Mouse (Mus musculus) monocyte, adult 5-6 weeks (primary cell): ENCODE measurements at regions not wholly inside any gene's neighbourhood (a gene's known extent, or its start where the extent isn't known, plus 50 kb on each side); places are given as distances from the start of the nearest gene placed in this dataset.

Experiments
- ATAC-seq: fragments of 153-309, 156-312 bp; replicated peaks from 2 replicates; pipeline ENCODE4 v1.8.0; 2017; ENCODE audit warnings: mild to moderate bottlenecking; ENCODE audit not compliant: low TSS enrichment, insufficient number of reproducible peaks, severe bottlenecking, poor library complexity, low FRiP score

DNA sequence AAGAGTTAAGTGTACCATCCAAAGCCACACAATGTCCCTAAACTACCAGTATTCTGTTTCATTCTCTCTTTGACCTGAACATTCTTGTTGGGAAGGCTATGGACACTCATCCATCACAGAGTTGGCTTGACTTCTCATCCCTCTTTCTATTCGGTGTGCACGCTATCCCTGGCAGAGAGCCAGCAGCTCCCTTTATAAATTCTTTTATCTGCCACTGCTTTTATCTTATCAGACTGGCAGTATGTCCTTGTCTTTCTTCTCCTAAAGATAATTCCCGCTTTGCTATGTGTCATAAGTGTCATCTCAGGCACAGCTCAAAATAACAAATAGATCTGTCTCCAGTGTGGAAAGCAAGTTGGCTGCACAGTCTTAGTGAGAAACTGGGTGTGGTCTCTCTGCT, 106.6 kb upstream of the Lipc start:
- ATAC-seq = no peak

DNA sequence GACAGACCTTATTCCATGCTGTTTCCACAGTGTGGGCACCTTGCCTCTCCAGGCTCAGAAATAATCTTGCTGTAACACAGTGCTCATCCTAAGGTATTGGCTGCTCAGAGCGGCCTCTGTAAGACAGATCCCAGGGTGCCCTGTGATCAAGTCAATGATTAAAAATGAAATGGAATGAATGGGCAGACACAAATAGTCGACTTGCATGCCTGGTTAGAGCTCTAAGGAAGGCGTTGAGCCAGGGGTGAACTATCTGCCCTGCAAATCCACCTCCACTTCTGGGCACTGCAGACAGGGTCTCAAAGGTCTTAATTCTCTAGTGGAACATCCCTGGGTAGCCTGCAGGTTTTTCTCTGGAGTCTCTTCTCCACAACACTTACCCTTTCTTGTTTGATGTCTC, 104.8 kb upstream of the Lipc start:
- no peak for ATAC-seq

DNA sequence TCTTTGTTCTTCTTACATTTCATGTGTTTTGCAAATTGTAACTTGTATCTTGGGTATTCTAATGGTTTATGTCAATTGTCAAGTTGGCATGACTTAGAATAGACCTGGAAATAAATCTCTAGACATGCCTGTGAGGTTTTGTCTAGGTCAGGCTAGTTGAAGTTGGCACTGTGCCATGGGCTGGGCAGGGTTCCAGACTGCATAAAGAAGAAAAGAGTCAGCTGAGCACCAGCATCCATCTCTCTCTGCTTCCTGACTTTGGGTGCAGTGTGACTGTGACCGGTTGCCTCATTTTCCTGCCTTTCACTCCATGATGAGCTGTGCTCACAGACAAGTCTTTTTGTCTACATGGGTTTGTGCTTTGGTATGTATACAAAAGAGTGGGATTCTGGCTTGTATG, 91.9 kb upstream of the Lipc start:
- ATAC-seq = no peak

DNA sequence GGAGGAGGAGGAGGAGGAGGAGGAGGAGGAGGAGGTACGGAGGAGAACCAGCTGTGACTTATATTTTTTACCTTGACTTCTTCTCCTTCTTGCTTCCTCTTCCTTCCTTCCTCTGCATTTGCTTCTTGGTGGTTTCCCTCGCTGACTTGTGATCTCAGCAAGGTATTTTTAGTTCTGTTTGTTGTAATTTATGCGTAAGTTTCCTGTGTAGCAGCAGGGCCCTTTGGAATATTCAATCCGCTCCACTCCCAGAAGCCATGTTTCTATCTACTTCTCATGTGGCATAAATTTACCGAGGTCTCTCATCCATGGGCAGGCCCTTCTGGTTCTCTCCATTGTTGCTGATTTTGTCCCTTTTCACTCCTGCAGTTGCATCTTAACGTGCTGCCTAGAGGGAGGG, 83.3 kb upstream of the Lipc start:
- no peak for ATAC-seq

DNA sequence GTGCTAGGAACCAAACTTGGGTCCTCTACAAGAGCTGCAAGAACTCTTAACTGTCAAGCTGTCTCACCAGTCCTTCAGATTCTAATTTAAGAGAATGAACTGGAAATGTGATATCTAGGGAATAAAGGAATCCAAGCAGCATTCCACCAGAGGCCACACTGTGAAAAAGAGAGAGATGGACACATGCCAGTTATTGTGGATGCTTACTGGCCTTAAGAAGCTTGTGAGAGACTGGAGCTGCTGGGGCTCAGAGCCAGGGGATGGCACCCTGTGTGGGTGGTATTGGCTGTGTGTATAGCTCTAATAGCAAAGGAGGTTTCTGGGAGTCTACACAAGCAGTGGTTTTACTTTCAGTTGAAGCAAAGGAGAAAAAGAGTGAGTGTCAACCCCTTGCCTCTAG, 80.1 kb upstream of the Lipc start:
- ATAC-seq = no peak

DNA sequence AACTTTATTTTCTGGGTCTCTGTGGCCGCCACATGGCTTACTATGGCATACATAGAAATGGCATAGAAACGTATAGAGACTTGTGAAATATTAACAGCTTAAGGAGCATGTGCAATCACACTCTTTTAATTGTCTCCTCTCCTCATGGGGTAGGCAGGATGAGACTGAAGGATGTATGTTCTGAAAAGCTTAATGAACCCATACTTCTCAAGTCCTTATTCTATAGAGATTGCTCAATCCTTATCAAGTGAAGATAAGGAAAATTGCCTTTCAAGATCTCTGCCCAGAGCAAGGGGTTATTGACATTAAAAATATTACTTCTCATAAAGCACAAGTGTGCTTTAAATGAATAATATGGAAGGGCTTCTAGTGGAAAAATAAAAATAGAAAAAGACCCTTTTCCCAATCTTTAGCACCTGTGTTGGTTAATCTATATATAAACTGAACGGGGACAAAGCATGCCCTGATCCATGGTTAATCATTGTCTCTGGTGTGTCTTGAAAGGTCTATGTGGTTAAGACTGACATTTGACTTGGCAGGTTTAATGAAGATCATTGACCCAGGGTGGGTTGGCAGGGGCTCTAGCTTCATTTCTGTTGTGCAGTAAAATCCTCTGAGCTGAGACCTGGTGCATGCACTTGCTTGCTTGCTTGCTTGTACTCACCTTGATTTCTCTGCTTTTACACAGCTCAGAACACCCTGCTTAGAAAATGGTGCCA, 78.3 kb upstream of the Lipc start:
- no peak for ATAC-seq

DNA sequence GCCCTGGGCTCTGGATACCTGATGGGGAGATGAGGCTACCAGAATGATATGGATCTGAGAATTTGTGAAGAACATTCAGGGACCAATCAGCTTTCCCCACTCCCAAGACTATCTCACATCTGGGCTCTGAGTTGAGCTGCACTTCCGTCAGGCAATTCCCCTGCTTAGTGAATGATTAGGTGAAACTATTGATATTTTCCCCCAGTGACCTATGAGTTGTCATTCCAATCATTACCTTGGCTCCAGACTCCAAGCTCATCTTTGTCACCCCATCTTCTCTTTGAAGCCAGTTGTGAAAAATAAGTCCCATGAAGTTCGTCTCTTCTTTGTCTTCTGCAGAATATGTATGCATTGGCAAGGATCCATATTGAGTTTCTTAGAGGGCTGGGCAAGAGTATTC, 76.1 kb upstream of the Lipc start:
- ATAC-seq = no peak

DNA sequence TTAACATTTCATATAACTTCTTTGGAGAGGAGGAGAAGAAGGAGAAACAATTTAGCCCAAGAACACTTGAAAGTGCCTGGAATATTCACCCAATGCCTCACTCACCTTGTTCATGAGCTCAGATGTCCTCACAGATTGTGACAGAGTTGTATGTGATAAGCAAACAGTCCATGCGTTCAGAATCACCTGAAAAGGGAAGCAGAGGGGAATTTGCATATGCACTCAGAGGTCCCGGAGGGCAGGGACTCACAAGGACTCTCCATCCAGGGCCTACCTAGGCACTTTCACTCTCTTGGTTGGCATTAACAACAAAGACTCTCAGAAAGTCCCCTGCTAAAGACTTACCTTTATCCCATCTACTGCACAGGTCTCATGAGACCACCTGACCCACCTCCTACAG, 75.6 kb upstream of the Lipc start:
- ATAC-seq = no peak

DNA sequence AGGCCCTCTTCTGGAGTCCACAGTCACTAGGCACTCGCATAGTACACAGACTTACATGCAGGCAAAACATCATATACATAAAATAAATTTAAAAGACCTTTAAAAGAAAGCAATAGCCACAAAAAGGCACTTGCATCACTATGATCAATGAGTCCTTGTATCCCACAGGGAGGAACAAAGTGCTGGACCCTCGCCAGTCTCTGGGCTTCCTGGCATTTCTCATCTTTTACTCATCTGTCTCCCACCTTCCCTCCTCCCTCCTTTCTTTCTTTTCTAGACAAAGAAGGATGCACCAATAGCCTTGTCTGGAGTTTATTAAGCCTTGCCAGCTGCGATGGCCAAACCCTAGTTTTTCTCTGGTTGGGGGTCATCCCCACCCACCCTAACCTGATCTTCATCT, 73.2 kb upstream of the Lipc start:
- no peak for ATAC-seq

DNA sequence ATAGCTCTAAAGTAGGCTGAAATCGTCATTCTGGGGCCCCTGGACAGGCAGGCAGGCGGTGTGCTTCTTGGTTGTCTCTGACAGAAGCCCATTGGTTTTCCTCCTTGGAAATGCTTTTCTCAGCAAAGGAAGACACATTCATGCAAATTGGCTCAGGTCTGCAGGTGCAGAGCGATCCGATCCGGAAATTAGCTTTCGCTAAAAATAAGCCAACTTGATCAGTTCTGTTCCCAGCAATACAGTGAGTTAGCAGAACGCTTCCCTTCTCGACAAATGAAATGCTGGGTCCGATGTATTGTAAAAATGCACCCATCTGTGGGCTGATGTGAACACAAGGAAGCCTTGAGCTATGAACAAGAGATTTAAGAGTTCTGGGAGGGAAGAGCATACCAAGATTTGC, 66.2 kb upstream of the Lipc start:
- no peak for ATAC-seq

DNA sequence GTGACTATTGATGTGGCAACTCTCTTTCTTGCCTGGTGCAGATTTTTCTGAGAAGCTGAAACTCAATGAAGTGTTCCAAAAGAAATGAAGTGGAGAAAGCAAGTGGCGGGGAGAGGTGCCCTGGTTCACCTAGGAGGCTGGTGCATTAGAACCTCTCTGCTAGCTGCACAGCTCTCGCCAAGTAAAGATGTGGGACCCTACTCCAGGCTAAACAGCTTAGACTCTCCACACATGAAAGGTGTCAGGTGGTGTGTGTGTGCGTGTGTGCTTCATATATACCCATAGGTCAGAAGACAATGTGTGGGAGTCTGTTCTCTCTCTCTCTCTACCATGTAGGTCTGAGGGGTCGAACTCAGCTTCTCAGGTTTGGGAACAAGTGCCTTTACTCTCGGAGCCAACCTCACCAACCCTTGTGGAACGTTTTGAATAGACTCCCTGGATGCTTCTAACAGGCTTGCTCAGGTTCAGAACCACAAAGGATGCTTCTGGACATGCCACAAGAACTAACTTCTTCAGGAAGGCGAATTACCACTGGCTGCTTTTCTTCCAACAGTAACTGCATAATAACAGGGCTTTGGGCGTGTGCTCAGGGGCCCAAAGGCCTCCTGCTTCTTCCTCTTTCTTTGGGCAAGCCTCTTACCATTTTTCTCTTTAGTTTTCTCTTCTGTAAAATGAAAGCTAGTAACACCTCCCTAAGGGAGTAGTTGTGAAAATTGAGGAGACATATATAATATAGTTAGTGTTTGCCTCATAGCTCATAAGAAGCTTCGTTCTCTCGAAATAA, 65.6 kb upstream of the Lipc start:
- ATAC-seq = peak; percentile 77

DNA sequence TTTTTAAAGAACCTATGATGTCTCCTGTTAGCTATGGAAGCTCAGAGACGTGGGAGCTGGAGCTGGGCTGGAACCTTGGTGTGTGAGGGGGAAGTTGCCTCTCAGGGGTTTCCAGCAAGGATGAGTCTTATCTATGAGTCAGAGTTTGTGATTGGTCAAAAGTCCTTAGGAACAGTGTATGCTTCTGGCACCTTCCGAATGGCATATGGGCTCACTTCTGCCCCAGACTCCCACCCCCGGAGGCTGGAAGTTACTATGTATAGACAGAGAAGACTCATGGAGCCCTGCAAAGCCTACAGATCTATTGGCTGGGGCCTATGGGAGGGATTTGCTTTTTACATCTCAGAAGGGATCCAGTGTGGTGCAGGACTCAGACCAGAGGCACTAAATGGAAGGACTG, 63.9 kb upstream of the Lipc start:
- ATAC-seq = no peak

DNA sequence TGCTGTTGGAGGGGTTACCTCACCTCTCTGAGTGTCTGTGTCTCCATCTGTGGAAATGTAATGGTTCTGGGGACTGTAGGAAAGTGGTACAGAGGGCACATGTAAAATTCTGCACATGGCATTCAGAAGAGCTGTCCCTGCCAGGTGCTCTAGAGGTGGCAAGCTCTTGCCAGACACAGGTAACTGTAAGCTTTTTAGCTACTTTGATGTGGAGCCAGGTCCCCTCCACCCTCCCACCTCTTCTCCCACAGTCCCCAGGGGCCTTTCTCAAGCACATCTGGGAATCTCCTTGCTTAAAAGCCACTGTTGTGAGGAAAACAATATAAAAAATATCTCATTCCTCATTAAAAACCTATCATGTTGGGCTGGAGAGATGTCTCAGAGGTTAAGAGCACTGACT, 63.4 kb upstream of the Lipc start:
- no peak for ATAC-seq

DNA sequence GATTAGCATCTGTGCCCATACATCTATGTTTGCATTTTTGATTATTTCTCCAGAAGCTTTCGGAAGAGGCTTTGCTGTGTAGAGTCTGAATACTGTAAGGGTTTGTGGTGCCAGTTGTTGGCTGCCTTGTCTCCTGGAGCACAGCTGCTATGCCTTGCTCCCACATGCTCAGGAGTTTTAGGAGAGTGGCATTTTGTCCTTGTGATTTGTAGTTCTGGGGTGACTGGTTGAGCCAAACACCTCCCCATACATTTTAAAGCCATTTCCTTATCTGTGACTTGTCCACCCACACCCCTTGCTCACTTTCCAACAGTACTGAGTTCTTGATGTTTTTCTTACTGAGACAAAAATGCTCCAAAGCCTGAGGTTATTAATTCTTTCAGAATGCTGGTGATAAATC, 60.4 kb upstream of the Lipc start:
- ATAC-seq = no peak

DNA sequence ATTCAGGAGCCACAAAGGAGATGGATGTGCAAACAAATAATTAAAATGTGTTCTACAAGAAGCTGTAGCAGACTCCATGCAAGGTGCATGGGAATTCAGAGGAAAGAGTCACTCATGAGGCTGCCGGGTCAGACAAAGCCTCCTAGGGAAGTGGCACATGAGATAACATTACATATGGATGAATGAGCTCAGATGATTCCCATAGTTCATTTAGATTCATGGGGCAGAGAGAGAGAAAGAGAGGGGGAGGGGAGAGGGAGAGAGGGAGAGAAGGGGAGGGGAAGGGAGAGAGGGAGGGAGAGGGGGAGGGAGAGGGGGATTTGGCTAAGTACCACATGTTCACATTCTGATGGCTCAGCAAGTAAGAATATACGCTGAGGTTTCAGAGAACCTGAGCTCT, 52.6 kb upstream of the Lipc start:
- ATAC-seq = no peak
